Mouse (Mus musculus) liver, embryonic 14.5 days (tissue): Measurements from ENCODE around the gene Fgd2.

Experiments
- CTCF ChIP-seq: IDR thresholded peaks from 2 replicates; pipeline ENCODE4 v1.5.1; 2016; ENCODE audit warnings: antibody characterized with exemption, low read depth, control low read depth
- EP300 ChIP-seq: IDR thresholded peaks from 2 replicates; pipeline ENCODE4 v1.6.1; 2016; ENCODE audit warnings: antibody characterized with exemption, low read depth

DNA sequence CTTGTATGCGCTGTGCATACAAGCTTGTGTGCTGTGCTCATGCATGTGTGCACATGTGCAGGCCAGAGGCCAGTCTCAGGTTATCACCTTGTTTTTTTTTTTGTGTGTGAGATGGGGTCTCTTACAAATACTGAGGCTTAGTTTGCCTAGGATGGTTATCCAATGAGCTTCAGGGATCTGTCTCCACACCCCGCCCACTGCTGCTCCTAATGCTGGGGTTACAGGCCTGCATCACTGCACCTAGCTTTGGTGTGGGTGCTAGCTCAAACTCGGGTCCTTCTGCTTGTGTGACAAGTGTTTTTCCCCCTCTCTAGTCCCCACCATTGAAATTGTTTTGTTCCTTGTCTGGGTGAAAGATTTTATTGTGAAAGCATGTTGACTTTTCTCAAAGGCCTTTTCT lies 30.5 kb upstream of the Fgd2 start:
- TF ChIP-seq EP300: no peak
- TF ChIP-seq CTCF: no peak
